Mouse (Mus musculus) kidney, adult 9 months (tissue): Measurements from ENCODE around the gene Kcnn4.

Experiments used
- DNase-seq: peaks from one replicate; pipeline ENCODE4 v3.0.0; 2022

Kcnn4 gene

DNA sequence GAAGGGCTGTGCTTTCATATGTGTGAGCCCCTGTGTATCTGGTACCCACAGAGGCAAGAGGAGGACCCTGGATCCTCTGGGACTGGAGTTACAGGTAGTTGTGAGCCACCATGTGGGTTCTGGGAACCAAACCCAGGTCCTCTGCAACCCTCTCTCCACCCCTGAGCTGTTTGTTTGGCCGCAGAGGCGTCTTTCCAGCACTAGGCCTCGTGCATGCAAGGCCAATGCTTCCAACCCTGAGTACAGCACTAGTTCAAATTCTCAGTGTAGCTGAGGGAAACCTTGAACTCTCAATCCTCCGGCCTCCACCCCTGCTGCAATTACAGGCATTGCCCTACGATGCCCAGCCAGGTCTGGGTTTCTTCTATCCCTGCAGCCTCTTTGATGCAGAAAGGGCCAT, 58.7 kb downstream of the Kcnn4 start:
- no peak for DNase-seq

DNA sequence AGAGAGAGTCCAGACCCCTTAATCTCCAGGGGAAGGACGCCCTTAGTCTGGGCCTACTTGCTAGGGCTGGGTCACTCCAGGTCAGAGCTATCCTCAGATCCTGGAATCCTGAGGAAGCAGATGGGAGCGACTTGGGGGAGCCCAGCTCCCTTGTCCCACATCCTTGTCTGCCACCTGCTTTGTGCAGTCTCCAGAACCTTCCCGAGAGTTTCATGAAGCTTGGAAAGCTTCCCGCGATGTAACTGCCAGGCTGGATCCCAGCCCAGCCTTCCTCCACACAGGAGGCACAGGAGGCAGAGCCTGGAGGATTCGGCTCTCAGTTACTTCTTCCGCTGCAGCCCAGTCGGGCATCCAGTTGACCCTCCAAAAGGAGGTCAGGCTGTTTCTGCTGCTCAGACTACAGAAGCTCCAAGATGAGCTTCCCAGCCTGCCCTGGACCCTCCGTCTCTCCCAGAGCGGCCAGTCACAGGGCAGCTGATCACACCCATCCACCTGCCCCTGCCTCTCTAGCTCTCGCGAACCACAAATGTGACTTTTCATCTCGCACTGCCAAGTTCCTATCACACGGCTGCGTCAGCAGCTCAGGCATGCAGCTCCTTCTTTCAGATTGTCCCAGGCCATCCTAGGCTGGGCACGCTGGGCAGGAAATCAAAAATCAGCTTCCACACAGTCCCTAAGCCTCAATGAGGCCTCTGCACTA, 59.5 kb downstream of the Kcnn4 start:
- no peak for DNase-seq

DNA sequence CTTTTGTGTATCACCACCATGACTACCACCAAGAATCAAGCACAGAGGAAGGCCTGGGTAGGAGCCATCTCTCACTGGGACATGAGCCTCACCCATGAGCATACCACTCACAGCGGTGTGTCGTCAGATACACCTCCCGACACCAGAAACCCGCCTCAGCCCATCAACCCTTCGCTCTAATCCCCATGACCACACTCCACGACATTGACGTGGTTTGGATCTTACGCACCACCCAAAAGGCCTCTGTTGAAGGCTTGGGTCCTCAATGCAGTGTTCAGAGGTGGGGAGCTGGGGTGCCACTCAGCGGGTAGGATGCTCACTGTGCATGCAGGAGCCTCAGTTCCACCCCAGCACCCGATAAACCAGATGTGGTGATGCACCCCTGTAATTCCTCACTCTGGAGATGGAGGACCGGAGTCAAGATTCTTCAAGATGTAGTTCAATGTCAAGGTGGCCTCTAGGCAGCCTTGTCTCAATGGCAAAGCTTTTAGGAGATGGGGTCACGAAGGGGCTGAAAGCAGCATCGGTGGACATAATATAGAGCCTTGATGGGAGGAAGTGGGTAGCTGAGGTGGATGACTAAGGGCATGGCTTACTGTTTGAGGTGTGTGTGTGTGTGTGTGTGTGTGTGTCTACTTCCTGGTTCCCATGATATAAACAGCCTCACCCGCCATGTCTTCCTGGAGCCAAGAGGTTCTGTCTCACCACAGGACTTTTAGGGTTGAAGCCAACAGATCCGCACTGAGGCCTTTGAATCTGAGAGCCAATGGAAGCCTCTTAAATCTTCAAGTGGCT, 60.7 kb downstream of the Kcnn4 start:
- DNase-seq = no peak

DNA sequence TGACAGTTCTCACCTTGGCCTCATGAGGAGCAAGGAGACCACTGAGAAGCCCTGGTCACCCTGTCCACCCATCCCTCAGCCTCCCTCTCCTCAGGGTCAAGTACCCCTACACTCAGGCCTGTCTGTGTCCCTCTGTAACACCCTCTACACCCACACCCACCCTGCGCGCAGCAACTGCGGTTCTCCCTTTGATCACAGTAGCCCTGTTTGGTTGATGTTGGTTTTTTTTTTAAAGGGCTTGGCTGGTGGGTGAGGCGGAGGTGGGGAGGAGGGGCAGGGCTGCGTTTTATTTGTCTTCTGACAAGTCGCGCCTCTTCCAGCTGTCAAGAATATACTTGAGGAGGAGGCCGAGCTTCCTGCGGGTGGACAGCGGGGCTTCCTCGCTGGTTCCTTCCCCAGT, 61.6 kb downstream of the Kcnn4 start:
- DNase-seq = no peak

DNA sequence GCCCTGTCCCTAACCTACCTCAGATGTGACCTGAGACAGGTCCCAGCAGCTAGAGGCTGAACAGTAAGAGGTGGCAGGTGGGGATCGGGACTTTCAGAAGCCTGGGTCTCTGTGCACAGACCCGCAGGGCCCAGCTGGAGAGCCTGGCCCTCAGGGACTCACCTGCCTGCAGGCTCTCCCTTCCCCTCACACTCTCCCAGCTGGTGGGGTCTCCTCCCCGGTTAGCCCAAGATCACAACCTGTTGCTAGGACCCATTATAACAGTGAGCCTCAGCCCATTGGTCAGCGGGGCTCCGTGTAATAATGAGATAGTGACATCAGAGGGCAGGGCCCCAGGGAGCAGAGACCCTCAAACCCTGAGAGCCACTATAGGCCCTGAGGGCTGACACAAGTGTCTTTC, 65.2 kb downstream of the Kcnn4 start:
- DNase-seq = no peak
